Mouse (Mus musculus): ENCODE measurements around the gene Ufc1. TPM values are rescaled to one million over a fixed set of nuclear protein-coding genes. Genes with fewer than 3 reads are reported as not detected.

Ufc1 gene
- polyA plus RNA-seq, 1 experiment from 2014 or later = 111 TPM

- DNase-seq (ENCODE audit: low spot score) = no peak
Measured at GRCm38 (mm10) chr1:171271196-171271595, 23.6 kb downstream of the Ufc1 start.

- no peak for DNase-seq (ENCODE audit: low spot score)
Measured at GRCm38 (mm10) chr1:171270573-171270900, 24.3 kb downstream of the Ufc1 start.

GRCm38 (mm10) chr1:171269848-171270572 is 24.8 kb downstream of the Ufc1 start, which contains the start of gene B4galt3:
B4galt3 (plus strand) TSS chr1:171270328.
- DNase-seq (ENCODE audit: low spot score) = peak; percentile 95

GRCm38 (mm10) chr1:171268341-171268740 is 26.5 kb downstream of the Ufc1 start:
- no peak for DNase-seq (ENCODE audit: low spot score)

- no peak for DNase-seq (ENCODE audit: low spot score)
Measured at GRCm38 (mm10) chr1:171265971-171266744, 28.7 kb downstream of the Ufc1 start.

GRCm38 (mm10) chr1:171263666-171264461 is 31.0 kb downstream of the Ufc1 start:
- no peak for DNase-seq (ENCODE audit: low spot score)

GRCm38 (mm10) chr1:171263185-171263611 is 31.6 kb downstream of the Ufc1 start:
- DNase-seq (ENCODE audit: low spot score) = no peak

- no peak for DNase-seq (ENCODE audit: low spot score)
Measured at GRCm38 (mm10) chr1:171262594-171263130, 32.2 kb downstream of the Ufc1 start.

GRCm38 (mm10) chr1:171260316-171260715 is 34.5 kb downstream of the Ufc1 start:
- no peak for DNase-seq (ENCODE audit: low spot score)

GRCm38 (mm10) chr1:171258921-171259320 is 35.9 kb downstream of the Ufc1 start:
- no peak for DNase-seq (ENCODE audit: low spot score)

- DNase-seq (ENCODE audit: low spot score) = no peak
Measured at GRCm38 (mm10) chr1:171257781-171258180, 37.0 kb downstream of the Ufc1 start.

- peak; percentile 76 for DNase-seq (ENCODE audit: low spot score)
Measured at GRCm38 (mm10) chr1:171256937-171257548, 37.8 kb downstream of the Ufc1 start.

GRCm38 (mm10) chr1:171256095-171256818 is 38.6 kb downstream of the Ufc1 start:
- no peak for DNase-seq (ENCODE audit: low spot score)

- no peak for DNase-seq (ENCODE audit: low spot score)
Measured at GRCm38 (mm10) chr1:171252415-171252814, 42.4 kb downstream of the Ufc1 start.

- DNase-seq (ENCODE audit: low spot score) = no peak
Measured at GRCm38 (mm10) chr1:171251594-171252324, 43.1 kb downstream of the Ufc1 start.

- no peak for DNase-seq (ENCODE audit: low spot score)
Measured at GRCm38 (mm10) chr1:171250680-171251593, 43.9 kb downstream of the Ufc1 start, which contains the start of gene Ndufs2. Ndufs2 (minus strand) TSS chr1:171251388.

- no peak for DNase-seq (ENCODE audit: low spot score)
Measured at GRCm38 (mm10) chr1:171249913-171250600, 44.8 kb downstream of the Ufc1 start, which contains the start of gene Adamts4. Adamts4 (plus strand) TSS chr1:171250421.

All from thymus, postnatal 0 days (tissue).